Mouse (Mus musculus) T-cell, adult 66 days (primary cell): ENCODE results near the gene Pitpna. TPM values are rescaled to one million over a fixed set of nuclear protein-coding genes. Genes with fewer than 3 reads are reported as not detected.

Experiments
- total RNA-seq, 2 experiments: library from RNA; stranded (reverse); gene quantifications; 3 replicates in 1 of 2; 4 replicates in 1 of 2; pipeline ENCODE4 v1.2.4; 2023

The Pitpna gene
- total RNA-seq: 100 to 1,000 TPM; 226 to 230 TPM

DNA sequence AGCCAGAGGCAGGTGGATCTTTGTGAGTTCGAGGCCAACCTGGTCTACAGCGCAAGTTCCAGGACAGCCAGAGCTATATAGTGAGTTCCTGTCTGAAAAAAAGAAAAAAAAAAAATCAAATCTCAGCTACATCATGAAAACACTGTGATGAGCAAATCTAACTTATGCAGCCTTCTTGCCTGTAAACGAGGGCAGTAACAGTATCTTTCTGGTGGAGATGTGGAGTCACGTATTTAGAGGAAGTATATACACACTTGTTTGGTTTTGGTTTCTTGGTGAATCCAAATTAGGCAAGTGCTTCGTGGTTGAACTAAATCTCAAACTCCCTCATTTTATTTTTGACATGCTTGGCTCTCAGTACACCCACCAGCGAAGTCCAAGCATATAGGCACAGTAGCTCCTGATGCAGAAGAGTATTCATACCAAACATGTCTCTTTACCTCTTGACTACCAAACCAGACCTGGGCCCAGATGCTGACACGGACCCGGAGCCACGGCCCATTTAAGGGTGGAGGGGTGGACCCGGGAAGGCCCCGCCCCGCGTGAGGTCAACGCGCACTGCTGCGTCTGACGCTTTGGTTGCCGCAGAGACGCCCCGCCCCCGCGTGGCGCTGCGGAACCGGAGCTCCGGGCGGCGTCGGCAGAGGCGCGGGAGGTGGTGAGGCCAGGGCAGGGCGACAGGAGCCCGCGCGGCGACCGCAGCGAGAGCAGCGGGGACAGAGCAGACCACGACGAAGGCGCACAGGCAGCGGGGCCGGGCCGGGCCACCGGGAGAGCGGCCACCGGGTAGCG, at the start of gene Pitpna:
TSS of gene Pitpna (plus strand) at position 605 of the 792 bp plus-strand sequence.

DNA sequence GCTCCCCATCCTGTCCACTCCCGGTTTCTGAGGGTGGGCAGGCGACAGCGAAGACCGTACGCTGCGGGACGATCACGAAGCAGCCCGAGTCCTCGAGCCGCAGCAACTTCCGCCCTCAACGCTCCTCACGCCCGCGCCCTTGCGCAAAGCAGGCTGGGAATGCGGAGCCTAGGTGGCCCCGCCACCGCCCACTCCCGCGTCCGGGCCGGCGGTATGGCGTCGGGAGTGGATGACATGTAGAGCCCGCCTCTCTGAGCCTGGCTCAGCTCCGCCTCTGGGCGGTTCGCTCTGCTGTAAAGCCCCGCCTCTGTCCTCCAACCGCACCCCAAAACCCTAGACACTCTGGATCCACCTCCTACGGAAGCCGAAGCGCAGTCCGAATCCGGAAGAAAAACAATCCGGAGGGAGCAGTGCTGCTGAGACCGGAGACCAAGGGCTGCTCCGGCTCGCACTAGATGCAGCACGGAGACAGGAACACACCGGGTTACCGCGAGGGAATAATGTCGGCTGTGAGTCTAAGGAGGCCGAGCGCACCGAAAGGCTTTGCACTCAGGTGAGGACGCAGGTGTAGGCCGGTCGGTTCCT, 42.8 kb downstream of the Pitpna start, which contains the start of gene Inpp5k:
TSS of gene Inpp5k (plus strand) at position 344 of the 585 bp plus-strand sequence.

DNA sequence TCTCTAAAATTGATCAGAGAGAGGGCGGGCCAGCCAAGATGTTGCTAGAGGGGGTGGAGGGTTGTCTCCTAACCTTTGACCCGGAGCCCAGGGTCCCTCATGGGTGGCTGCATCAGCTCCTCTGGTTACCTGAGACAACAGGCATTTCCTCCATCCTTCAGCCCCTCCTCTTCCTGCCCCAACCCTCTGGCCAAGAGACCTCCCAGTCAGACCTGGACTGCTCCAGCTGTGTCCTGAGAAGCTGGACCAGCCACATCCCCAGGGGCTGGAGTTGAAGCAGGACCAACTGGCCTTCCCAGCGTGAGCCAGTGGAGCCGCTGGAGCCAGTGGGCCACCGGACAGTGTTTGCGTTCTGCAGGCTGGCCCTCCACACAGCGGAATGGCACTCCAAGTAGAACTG, 62.4 kb downstream of the Pitpna start, which contains the start of gene Myo1c:
TSS of gene Myo1c (plus strand) at position 194 of the 400 bp plus-strand sequence.

Other genes starting within 250 kb of the Pitpna start
- gene Rpa1, start 239.8 kb upstream of the Pitpna start, total RNA-seq: 100 to 1,000 TPM; 155 to 156 TPM
- 10 to 100 TPM; 11.6 to 14.8 TPM for gene Smyd4, start 239.7 kb upstream of the Pitpna start, total RNA-seq
- gene Serpinf1, start 165.4 kb upstream of the Pitpna start, total RNA-seq: not detected
- gene Serpinf2, start 148.5 kb upstream of the Pitpna start, total RNA-seq: under 1 TPM in 1 of 2 experiments, not detected in 1; 0.67 TPM
- 10 to 100 TPM; 26.9 to 27.0 TPM for gene Wdr81, start 133.4 kb upstream of the Pitpna start, total RNA-seq
- 1 to 10 TPM in 1 of 2 experiments, not detected in 1; 2.0 TPM for gene Tlcd2, start 126.4 kb upstream of the Pitpna start, total RNA-seq
- 100 to 1,000 TPM; 193 to 211 TPM for gene Prpf8, start 101.3 kb upstream of the Pitpna start, total RNA-seq
- gene Rilp, start 78.0 kb upstream of the Pitpna start, total RNA-seq: not detected
- under 1 TPM in 1 of 2 experiments, not detected in 1; 0.21 TPM for gene Scarf1, start 74.6 kb upstream of the Pitpna start, total RNA-seq
- gene Slc43a2, start 56.4 kb upstream of the Pitpna start, total RNA-seq: 10 to 100 TPM; 67.1 to 70.3 TPM
- gene Inpp5k, start 42.9 kb downstream of the Pitpna start, total RNA-seq: 100 to 1,000 TPM; 109 to 130 TPM
- 10 to 100 TPM; 11.1 to 14.5 TPM for gene Myo1c, start 62.4 kb downstream of the Pitpna start, total RNA-seq
- 10 to 100 TPM; 52.4 to 57.7 TPM for gene Crk, start 91.2 kb downstream of the Pitpna start, total RNA-seq
- gene Ywhae, start 144.8 kb downstream of the Pitpna start, total RNA-seq: 100 to 1,000 TPM; 169 to 198 TPM
- gene Doc2b, start 208.0 kb downstream of the Pitpna start, total RNA-seq: not detected